Mouse (Mus musculus) E14TG2a.4 (cell line): ENCODE measurements at regions not wholly inside any gene's neighbourhood (a gene's known extent, or its start where the extent isn't known, plus 50 kb on each side); places are given as distances from the start of the nearest gene placed in this dataset.

Source experiments
- H3K27me3 ChIP-seq: 2 replicates; pipeline ENCODE4 v1.6.1; 2014; ENCODE audit warnings: low read length, control low read depth; ENCODE audit not compliant: insufficient read depth
- H3K36me3 ChIP-seq: 2 replicates; pipeline ENCODE4 v1.6.1; 2014; ENCODE audit warnings: low read length, control low read depth; ENCODE audit not compliant: insufficient read depth
- H3K4me1 ChIP-seq: replicated peaks from 2 replicates; pipeline ENCODE4 v1.6.1; 2014; ENCODE audit warnings: low read depth, low read length, control low read depth
- H3K4me3 ChIP-seq: replicated peaks from 2 replicates; pipeline ENCODE4 v1.5.1; 2014; ENCODE audit warnings: mild to moderate bottlenecking, low read length
- H3K9me3 ChIP-seq: 2 replicates; pipeline ENCODE4 v1.6.1; 2014; ENCODE audit warnings: low read length, control low read depth
- CTCF ChIP-seq: conservative IDR thresholded peaks from 2 replicates; pipeline ENCODE4 v1.5.1; 2014; ENCODE audit warnings: low read length
- NANOG ChIP-seq: IDR thresholded peaks from 2 replicates; pipeline ENCODE4 v1.6.1; 2014; ENCODE audit warnings: borderline replicate concordance, low read length, mixed read lengths
- POU5F1 ChIP-seq: IDR thresholded peaks from 2 replicates; pipeline ENCODE4 v1.6.1; 2014; ENCODE audit warnings: low read length, borderline replicate concordance

GRCm38 (mm10) chr9:79215986-79216385 is 502.6 kb downstream of the Col12a1 start:
- no peak for TF ChIP-seq NANOG
- no peak for TF ChIP-seq CTCF
- no peak for TF ChIP-seq POU5F1
- no peaks in the 10 kb centered on the region for H3K4me1 ChIP-seq
- H3K36me3 ChIP-seq, result no peaks in the 10 kb centered on the region
- no peaks in the 10 kb centered on the region for H3K27me3 ChIP-seq
- H3K4me3 ChIP-seq, result no peak overlapping the region
- H3K9me3 ChIP-seq, result no peaks in the 10 kb centered on the region

DNA sequence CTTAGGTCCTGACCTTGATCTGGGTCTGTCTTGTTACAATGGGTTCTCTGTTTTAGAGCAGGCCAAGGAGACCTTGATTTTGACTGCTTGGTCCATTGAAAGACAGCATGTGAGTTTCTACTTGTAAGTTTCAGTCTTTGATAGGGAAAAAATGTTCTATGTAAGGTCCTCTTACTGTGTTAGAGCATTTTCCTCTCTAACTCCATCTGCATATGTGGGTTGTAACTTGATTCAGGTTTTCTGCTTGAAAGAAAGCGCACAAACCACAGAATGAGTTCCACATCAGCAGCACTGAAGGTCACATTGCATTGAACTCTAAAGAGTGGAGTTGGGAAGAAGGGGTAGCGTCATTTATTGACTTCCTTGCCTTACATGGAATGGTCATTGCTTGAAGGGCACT is 502.2 kb downstream of the Col12a1 start:
- H3K9me3 ChIP-seq, result no peaks in the 10 kb centered on the region
- no peaks in the 10 kb centered on the region for H3K4me1 ChIP-seq
- no peak for TF ChIP-seq POU5F1
- no peak for TF ChIP-seq CTCF
- no peak for TF ChIP-seq NANOG
- no peaks in the 10 kb centered on the region for H3K36me3 ChIP-seq
- no peak overlapping the region for H3K4me3 ChIP-seq
- no peaks in the 10 kb centered on the region for H3K27me3 ChIP-seq

- Histone ChIP-seq H3K4me1 (no peaks in the 10 kb centered on the region), H3K4me3 (no peak overlapping the region), H3K27me3 (no peaks in the 10 kb centered on the region), H3K36me3 (no peaks in the 10 kb centered on the region), H3K9me3 (no peaks in the 10 kb centered on the region)
- TF ChIP-seq CTCF (no peak), POU5F1 (no peak)
Observed at GRCm38 (mm10) chr9:79233081-79233480, 485.6 kb downstream of the Col12a1 start.

DNA sequence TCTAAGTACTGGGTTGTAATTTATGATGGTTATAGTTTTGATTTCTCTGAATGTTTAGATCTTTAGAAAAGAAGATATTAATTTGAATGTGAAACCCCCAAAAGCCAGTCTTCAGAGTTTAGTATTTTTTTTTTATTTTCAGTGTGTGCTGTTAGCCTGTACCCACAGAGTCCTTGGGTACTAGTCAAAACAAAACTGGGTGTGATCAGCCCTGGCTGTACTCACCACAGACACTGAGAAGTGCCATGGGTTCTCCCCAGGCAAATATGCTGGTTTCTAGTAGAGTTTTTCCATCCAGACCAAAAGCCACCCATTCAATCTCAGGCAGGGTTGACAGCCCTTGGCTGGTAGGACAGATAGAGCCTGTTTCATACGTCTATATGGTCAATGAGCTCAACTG is 484.9 kb downstream of the Col12a1 start:
- Histone ChIP-seq H3K4me1 (no peaks in the 10 kb centered on the region), H3K36me3 (no peaks in the 10 kb centered on the region), H3K9me3 (no peaks in the 10 kb centered on the region), H3K27me3 (no peaks in the 10 kb centered on the region), H3K4me3 (no peak overlapping the region)
- no peak for TF ChIP-seq CTCF
- no peak for TF ChIP-seq POU5F1
- TF ChIP-seq NANOG, result no peak

DNA sequence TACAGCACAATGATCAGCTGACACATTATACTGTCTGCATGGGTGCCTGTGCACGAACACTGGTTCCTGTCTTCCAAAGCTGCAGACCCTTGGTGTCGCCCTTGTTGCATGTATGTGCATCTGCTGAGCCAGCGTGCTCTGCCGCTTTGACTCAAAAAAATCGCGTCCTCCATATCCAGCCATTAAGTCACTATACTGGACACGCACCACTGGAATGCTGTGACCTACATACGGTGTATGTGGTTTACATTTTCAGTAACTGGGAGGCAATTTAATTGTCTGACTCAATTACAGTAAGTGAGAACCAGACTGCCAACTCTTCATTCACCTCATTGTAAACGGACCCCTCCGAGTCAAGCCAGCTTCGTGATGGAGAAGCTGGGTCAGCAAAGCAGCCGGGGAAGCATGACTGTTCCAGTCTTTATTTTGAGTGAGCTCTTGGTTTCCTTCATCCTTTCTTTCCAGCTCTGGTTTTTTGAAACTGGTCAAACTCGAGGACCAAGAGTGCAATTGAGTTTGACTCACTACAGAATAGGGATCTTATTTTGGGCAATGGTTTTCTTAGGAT is 448.9 kb downstream of the Col12a1 start:
- no peaks in the 10 kb centered on the region for H3K4me1 ChIP-seq
- TF ChIP-seq NANOG (no peak), CTCF (no peak), POU5F1 (no peak)
- H3K9me3 ChIP-seq, result no peaks in the 10 kb centered on the region
- H3K36me3 ChIP-seq, result no peaks in the 10 kb centered on the region
- no peaks in the 10 kb centered on the region for H3K27me3 ChIP-seq
- no peak overlapping the region for H3K4me3 ChIP-seq

- no peaks in the 10 kb centered on the region for H3K36me3 ChIP-seq
- no peak overlapping the region for H3K4me3 ChIP-seq
- H3K27me3 ChIP-seq, result no peaks in the 10 kb centered on the region
- H3K9me3 ChIP-seq, result no peaks in the 10 kb centered on the region
- TF ChIP-seq NANOG (no peak), POU5F1 (no peak), CTCF (no peak)
- H3K4me1 ChIP-seq, result no peaks in the 10 kb centered on the region
Observed at GRCm38 (mm10) chr9:79270256-79270655, 448.4 kb downstream of the Col12a1 start.

DNA sequence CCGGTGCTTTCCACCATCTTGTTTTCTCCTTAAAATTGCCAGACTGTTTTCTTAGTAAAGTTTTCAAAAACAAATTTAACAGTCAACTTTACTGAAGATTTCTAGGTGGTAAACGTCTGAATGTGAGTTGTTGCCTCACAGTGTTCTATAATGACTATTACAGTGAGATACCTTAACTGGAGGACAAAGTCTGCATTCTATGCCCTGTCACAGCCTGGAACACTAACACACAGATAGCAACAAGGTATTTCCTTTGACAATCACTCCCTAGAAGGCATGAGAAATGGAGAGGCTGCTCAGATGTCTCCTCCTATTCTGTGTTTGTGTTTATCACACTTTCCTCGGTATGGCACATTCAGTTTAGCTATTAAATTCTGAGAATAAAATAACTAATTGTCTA is 430.8 kb downstream of the Col12a1 start:
- Histone ChIP-seq H3K9me3 (no peaks in the 10 kb centered on the region), H3K27me3 (no peaks in the 10 kb centered on the region), H3K4me3 (no peak overlapping the region), H3K36me3 (no peaks in the 10 kb centered on the region), H3K4me1 (no peaks in the 10 kb centered on the region)
- no peak for TF ChIP-seq NANOG
- TF ChIP-seq POU5F1, result no peak
- TF ChIP-seq CTCF, result no peak

- Histone ChIP-seq H3K4me3 (no peak overlapping the region), H3K36me3 (no peaks in the 10 kb centered on the region), H3K27me3 (no peaks in the 10 kb centered on the region), H3K4me1 (no peaks in the 10 kb centered on the region), H3K9me3 (no peaks in the 10 kb centered on the region)
- TF ChIP-seq NANOG (no peak), POU5F1 (no peak), CTCF (no peak)
Observed at GRCm38 (mm10) chr9:79295306-79295705, 423.3 kb downstream of the Col12a1 start.

- TF ChIP-seq CTCF (no peak), POU5F1 (no peak), NANOG (no peak)
- H3K4me3 ChIP-seq, result no peak overlapping the region
- H3K9me3 ChIP-seq, result no peaks in the 10 kb centered on the region
- H3K27me3 ChIP-seq, result no peaks in the 10 kb centered on the region
- no peaks in the 10 kb centered on the region for H3K4me1 ChIP-seq
- H3K36me3 ChIP-seq, result no peaks in the 10 kb centered on the region
Observed at GRCm38 (mm10) chr9:79301580-79301979, 417.1 kb downstream of the Col12a1 start.
